Mouse (Mus musculus) megakaryocyte, embryonic 14.5 days (primary cell): ENCODE measurements around the gene Mmp23. TPM values are rescaled to one million over a fixed set of nuclear protein-coding genes. Genes with fewer than 3 reads are reported as not detected.

ENCODE experiments used
- H3K27me3 ChIP-seq: replicated peaks from 2 replicates; pipeline ENCODE3; 2012; ENCODE audit warnings: inconsistent platforms
- H3K36me3 ChIP-seq: replicated peaks from 2 replicates; pipeline ENCODE3; 2012; ENCODE audit warnings: low read length, inconsistent platforms, mixed read lengths
- H3K4me1 ChIP-seq: 2 replicates; pipeline ENCODE4 v1.6.1; 2012; ENCODE audit warnings: inconsistent platforms
- H3K4me3 ChIP-seq: replicated peaks from 2 replicates; pipeline ENCODE3; 2012; ENCODE audit warnings: moderate library complexity, mild to moderate bottlenecking, inconsistent platforms
- H3K9me3 ChIP-seq: 2 replicates; pipeline ENCODE4 v1.6.1; 2012; ENCODE audit warnings: inconsistent platforms
- FLI1 ChIP-seq: IDR thresholded peaks from 2 replicates; pipeline ENCODE4 v1.6.1; 2012; ENCODE audit warnings: low read length, inconsistent platforms, mixed read lengths
- GATA1 ChIP-seq: IDR thresholded peaks from 3 replicates; pipeline ENCODE4 v1.6.1; 2012; ENCODE audit warnings: mixed read lengths, low read length, inconsistent platforms, borderline replicate concordance
- polyA plus RNA-seq: library from polyadenylated mRNA; stranded (reverse); fragments of >175 nt; gene quantifications from 2 replicates; pipeline ENCODE4 v1.2.3, GENCODE M21; 2012; ENCODE audit warnings: low replicate concordance; ENCODE audit not compliant: insufficient read depth

Mmp23 gene
- polyA plus RNA-seq, 1 experiment, result not detected

GRCm38 (mm10) chr4:155635766-155636499 is 17.3 kb downstream of the Mmp23 start:
- peaks cover 96% of the 10 kb centered on the region for H3K36me3 ChIP-seq
- peaks cover 4% of the 10 kb centered on the region; the same call in 1 of the 2 replicates for H3K4me1 ChIP-seq
- H3K9me3 ChIP-seq, result no peaks in the 10 kb centered on the region
- TF ChIP-seq FLI1 (no peak), GATA1 (no peak)
- no peak overlapping the region for H3K4me3 ChIP-seq
- no peaks in the 10 kb centered on the region for H3K27me3 ChIP-seq

- H3K27me3 ChIP-seq, result no peaks in the 10 kb centered on the region
- no peaks in the 10 kb centered on the region; the same call in 1 of the 2 replicates for H3K4me1 ChIP-seq
- H3K36me3 ChIP-seq, result peaks cover 82% of the 10 kb centered on the region
- H3K4me3 ChIP-seq, result no peak overlapping the region
- TF ChIP-seq GATA1 (no peak), FLI1 (no peak)
- no peaks in the 10 kb centered on the region for H3K9me3 ChIP-seq
Measured at GRCm38 (mm10) chr4:155630267-155630666, 22.9 kb downstream of the Mmp23 start.

GRCm38 (mm10) chr4:155624338-155625291 is 28.6 kb downstream of the Mmp23 start, which contains the start of gene Cdk11b:
Cdk11b (plus strand) TSS chr4:155624854.
- Histone ChIP-seq H3K4me3 (peak within 1 kb of the TSS; percentile 93), H3K4me1 (peaks cover 7% of the 10 kb centered on the region; the same call in 1 of the 2 replicates), H3K9me3 (no peaks in the 10 kb centered on the region), H3K36me3 (peaks cover 56% of the 10 kb centered on the region), H3K27me3 (no peaks in the 10 kb centered on the region)
- TF ChIP-seq FLI1 (peak; percentile 93; the same call in 1 of the 2 replicates), GATA1 (no peak)

GRCm38 (mm10) chr4:155618321-155618720 is 34.9 kb downstream of the Mmp23 start:
- Histone ChIP-seq H3K4me1 (peaks cover 6% of the 10 kb centered on the region; the same call in 1 of the 2 replicates), H3K27me3 (no peaks in the 10 kb centered on the region), H3K4me3 (no peak overlapping the region), H3K9me3 (no peaks in the 10 kb centered on the region), H3K36me3 (peaks cover 86% of the 10 kb centered on the region)
- TF ChIP-seq GATA1 (no peak), FLI1 (no peak)

- TF ChIP-seq GATA1 (no peak), FLI1 (no peak)
- Histone ChIP-seq H3K27me3 (no peaks in the 10 kb centered on the region), H3K36me3 (peaks cover 90% of the 10 kb centered on the region), H3K4me1 (0 out of 2 replicates have a peak, but pooled peaks cover under 1% of the 10 kb centered on the region), H3K4me3 (no peak overlapping the region), H3K9me3 (no peaks in the 10 kb centered on the region)
Measured at GRCm38 (mm10) chr4:155613264-155613663, 39.9 kb downstream of the Mmp23 start.

GRCm38 (mm10) chr4:155611860-155612259 is 41.3 kb downstream of the Mmp23 start:
- no peaks in the 10 kb centered on the region for H3K9me3 ChIP-seq
- peaks cover 86% of the 10 kb centered on the region for H3K36me3 ChIP-seq
- H3K4me1 ChIP-seq, result peaks cover 11% of the 10 kb centered on the region
- TF ChIP-seq FLI1, result no peak
- TF ChIP-seq GATA1, result no peak
- H3K27me3 ChIP-seq, result no peaks in the 10 kb centered on the region
- H3K4me3 ChIP-seq, result no peak overlapping the region

- Histone ChIP-seq H3K27me3 (no peaks in the 10 kb centered on the region), H3K4me1 (peaks cover 60% of the 10 kb centered on the region), H3K9me3 (no peaks in the 10 kb centered on the region), H3K4me3 (no peak overlapping the region), H3K36me3 (peaks cover 61% of the 10 kb centered on the region)
- TF ChIP-seq GATA1, result no peak
- TF ChIP-seq FLI1, result no peak
Measured at GRCm38 (mm10) chr4:155606825-155607224, 46.4 kb downstream of the Mmp23 start.

GRCm38 (mm10) chr4:155605132-155605531 is 48.1 kb downstream of the Mmp23 start:
- H3K4me1 ChIP-seq, result peaks cover 64% of the 10 kb centered on the region
- H3K9me3 ChIP-seq, result no peaks in the 10 kb centered on the region
- H3K36me3 ChIP-seq, result peaks cover 47% of the 10 kb centered on the region
- H3K4me3 ChIP-seq, result no peak overlapping the region
- TF ChIP-seq FLI1 (no peak), GATA1 (no peak)
- H3K27me3 ChIP-seq, result no peaks in the 10 kb centered on the region

GRCm38 (mm10) chr4:155603801-155604200 is 49.4 kb downstream of the Mmp23 start:
- Histone ChIP-seq H3K36me3 (peaks cover 33% of the 10 kb centered on the region), H3K9me3 (no peaks in the 10 kb centered on the region), H3K4me3 (no peak overlapping the region), H3K27me3 (no peaks in the 10 kb centered on the region), H3K4me1 (peaks cover 76% of the 10 kb centered on the region)
- no peak for TF ChIP-seq GATA1
- no peak for TF ChIP-seq FLI1

- TF ChIP-seq FLI1, result no peak
- no peaks in the 10 kb centered on the region for H3K27me3 ChIP-seq
- peaks cover 27% of the 10 kb centered on the region for H3K36me3 ChIP-seq
- peak overlapping the region; percentile 99 for H3K4me3 ChIP-seq
- no peaks in the 10 kb centered on the region for H3K9me3 ChIP-seq
- peaks cover 83% of the 10 kb centered on the region for H3K4me1 ChIP-seq
Measured at GRCm38 (mm10) chr4:155602753-155603152, 50.4 kb downstream of the Mmp23 start.
